Mouse (Mus musculus): ENCODE data around the gene Itpr1. TPM values are rescaled to one million over a fixed set of nuclear protein-coding genes. Genes with fewer than 3 reads are reported as not detected.

Itpr1 gene
- polyA plus RNA-seq, 1 experiment, result 42.5 TPM

- no peak overlapping the region for H3K9ac ChIP-seq (ENCODE audit: low read depth, poor library complexity, severe bottlenecking)
- H3K27ac ChIP-seq (ENCODE audit: insufficient read depth, low read length), result no peak overlapping the region
- no peaks in the 10 kb centered on the region for H3K9me3 ChIP-seq (replicated peaks; ENCODE audit: control insufficient read depth, insufficient read depth, low read length, poor library complexity, severe bottlenecking)
- H3K4me3 ChIP-seq (ENCODE audit: low read depth, low read length), result no peak overlapping the region
- H3K27me3 ChIP-seq (ENCODE audit: control insufficient read depth, insufficient read depth, low read length, poor library complexity, severe bottlenecking), result no peaks in the 10 kb centered on the region
- H3K36me3 ChIP-seq (ENCODE audit: control insufficient read depth, insufficient read depth, low read length, poor library complexity, severe bottlenecking), result peaks cover 21% of the 10 kb centered on the region; the same call in 1 of the 2 replicates
- TF ChIP-seq POLR2A (IDR thresholded peaks at IDR 0.05; ENCODE audit: insufficient read depth, low read length) (no peak), CTCF (IDR thresholded peaks at IDR 0.05; ENCODE audit: low read depth, low read length) (no peak), EP300 (IDR thresholded peaks at IDR 0.05; ENCODE audit: insufficient read depth, low read depth, low read length) (no peak)
- no peaks in the 10 kb centered on the region for H3K4me1 ChIP-seq (ENCODE audit: control insufficient read depth, insufficient read depth, low read length)
These were observed 25.1 kb downstream of the Itpr1 start for GRCm38 (mm10) chr6:108238011-108238410.

GRCm38 (mm10) chr6:108239056-108239455 is 26.2 kb downstream of the Itpr1 start:
- H3K36me3 ChIP-seq (ENCODE audit: control insufficient read depth, insufficient read depth, low read length, poor library complexity, severe bottlenecking), result peaks cover 21% of the 10 kb centered on the region; the same call in 1 of the 2 replicates
- H3K4me3 ChIP-seq (ENCODE audit: low read depth, low read length), result no peak overlapping the region
- H3K4me1 ChIP-seq (ENCODE audit: control insufficient read depth, insufficient read depth, low read length), result no peaks in the 10 kb centered on the region
- no peaks in the 10 kb centered on the region for H3K9me3 ChIP-seq (replicated peaks; ENCODE audit: control insufficient read depth, insufficient read depth, low read length, poor library complexity, severe bottlenecking)
- TF ChIP-seq CTCF (IDR thresholded peaks at IDR 0.05; ENCODE audit: low read depth, low read length) (no peak), EP300 (IDR thresholded peaks at IDR 0.05; ENCODE audit: insufficient read depth, low read depth, low read length) (no peak), POLR2A (IDR thresholded peaks at IDR 0.05; ENCODE audit: insufficient read depth, low read length) (no peak)
- H3K9ac ChIP-seq (ENCODE audit: low read depth, poor library complexity, severe bottlenecking), result no peak overlapping the region
- no peak overlapping the region for H3K27ac ChIP-seq (ENCODE audit: insufficient read depth, low read length)
- no peaks in the 10 kb centered on the region for H3K27me3 ChIP-seq (ENCODE audit: control insufficient read depth, insufficient read depth, low read length, poor library complexity, severe bottlenecking)

- no peaks in the 10 kb centered on the region for H3K27me3 ChIP-seq (ENCODE audit: control insufficient read depth, insufficient read depth, low read length, poor library complexity, severe bottlenecking)
- H3K9me3 ChIP-seq (replicated peaks; ENCODE audit: control insufficient read depth, insufficient read depth, low read length, poor library complexity, severe bottlenecking), result no peaks in the 10 kb centered on the region
- no peak overlapping the region for H3K9ac ChIP-seq (ENCODE audit: low read depth, poor library complexity, severe bottlenecking)
- peaks cover 22% of the 10 kb centered on the region for H3K36me3 ChIP-seq (ENCODE audit: control insufficient read depth, insufficient read depth, low read length, poor library complexity, severe bottlenecking)
- H3K27ac ChIP-seq (ENCODE audit: insufficient read depth, low read length), result no peak overlapping the region
- no peaks in the 10 kb centered on the region for H3K4me1 ChIP-seq (ENCODE audit: control insufficient read depth, insufficient read depth, low read length)
- H3K4me3 ChIP-seq (ENCODE audit: low read depth, low read length), result no peak overlapping the region
- TF ChIP-seq POLR2A (IDR thresholded peaks at IDR 0.05; ENCODE audit: insufficient read depth, low read length) (no peak), EP300 (IDR thresholded peaks at IDR 0.05; ENCODE audit: insufficient read depth, low read depth, low read length) (no peak), CTCF (IDR thresholded peaks at IDR 0.05; ENCODE audit: low read depth, low read length) (no peak)
These were observed 27.1 kb downstream of the Itpr1 start for GRCm38 (mm10) chr6:108240004-108240403.

- Histone ChIP-seq H3K36me3 (ENCODE audit: control insufficient read depth, insufficient read depth, low read length, poor library complexity, severe bottlenecking) (peaks cover 22% of the 10 kb centered on the region), H3K4me3 (ENCODE audit: low read depth, low read length) (no peak overlapping the region), H3K9me3 (replicated peaks; ENCODE audit: control insufficient read depth, insufficient read depth, low read length, poor library complexity, severe bottlenecking) (no peaks in the 10 kb centered on the region), H3K4me1 (ENCODE audit: control insufficient read depth, insufficient read depth, low read length) (no peaks in the 10 kb centered on the region), H3K27ac (ENCODE audit: insufficient read depth, low read length) (no peak overlapping the region), H3K27me3 (ENCODE audit: control insufficient read depth, insufficient read depth, low read length, poor library complexity, severe bottlenecking) (no peaks in the 10 kb centered on the region), H3K9ac (ENCODE audit: low read depth, poor library complexity, severe bottlenecking) (no peak overlapping the region)
- TF ChIP-seq POLR2A (IDR thresholded peaks at IDR 0.05; ENCODE audit: insufficient read depth, low read length), result no peak
- TF ChIP-seq EP300 (IDR thresholded peaks at IDR 0.05; ENCODE audit: insufficient read depth, low read depth, low read length), result no peak
- TF ChIP-seq CTCF (IDR thresholded peaks at IDR 0.05; ENCODE audit: low read depth, low read length), result no peak
These were observed 27.9 kb downstream of the Itpr1 start for GRCm38 (mm10) chr6:108240754-108241153.

GRCm38 (mm10) chr6:108244571-108244970 is 31.7 kb downstream of the Itpr1 start:
- Histone ChIP-seq H3K36me3 (ENCODE audit: control insufficient read depth, insufficient read depth, low read length, poor library complexity, severe bottlenecking) (peaks cover 15% of the 10 kb centered on the region), H3K4me1 (ENCODE audit: control insufficient read depth, insufficient read depth, low read length) (peaks cover 5% of the 10 kb centered on the region), H3K9me3 (replicated peaks; ENCODE audit: control insufficient read depth, insufficient read depth, low read length, poor library complexity, severe bottlenecking) (no peaks in the 10 kb centered on the region), H3K27me3 (ENCODE audit: control insufficient read depth, insufficient read depth, low read length, poor library complexity, severe bottlenecking) (no peaks in the 10 kb centered on the region), H3K27ac (ENCODE audit: insufficient read depth, low read length) (no peak overlapping the region), H3K4me3 (ENCODE audit: low read depth, low read length) (no peak overlapping the region), H3K9ac (ENCODE audit: low read depth, poor library complexity, severe bottlenecking) (no peak overlapping the region)
- TF ChIP-seq EP300 (IDR thresholded peaks at IDR 0.05; ENCODE audit: insufficient read depth, low read depth, low read length), result no peak
- TF ChIP-seq POLR2A (IDR thresholded peaks at IDR 0.05; ENCODE audit: insufficient read depth, low read length), result no peak
- TF ChIP-seq CTCF (IDR thresholded peaks at IDR 0.05; ENCODE audit: low read depth, low read length), result no peak

- Histone ChIP-seq H3K9me3 (replicated peaks; ENCODE audit: control insufficient read depth, insufficient read depth, low read length, poor library complexity, severe bottlenecking) (no peaks in the 10 kb centered on the region), H3K9ac (ENCODE audit: low read depth, poor library complexity, severe bottlenecking) (no peak overlapping the region), H3K36me3 (ENCODE audit: control insufficient read depth, insufficient read depth, low read length, poor library complexity, severe bottlenecking) (peaks cover 8% of the 10 kb centered on the region), H3K4me1 (ENCODE audit: control insufficient read depth, insufficient read depth, low read length) (peaks cover 5% of the 10 kb centered on the region), H3K27me3 (ENCODE audit: control insufficient read depth, insufficient read depth, low read length, poor library complexity, severe bottlenecking) (no peaks in the 10 kb centered on the region), H3K4me3 (ENCODE audit: low read depth, low read length) (no peak overlapping the region), H3K27ac (ENCODE audit: insufficient read depth, low read length) (no peak overlapping the region)
- no peak for TF ChIP-seq CTCF (IDR thresholded peaks at IDR 0.05; ENCODE audit: low read depth, low read length)
- no peak for TF ChIP-seq EP300 (IDR thresholded peaks at IDR 0.05; ENCODE audit: insufficient read depth, low read depth, low read length)
- no peak for TF ChIP-seq POLR2A (IDR thresholded peaks at IDR 0.05; ENCODE audit: insufficient read depth, low read length)
These were observed 33.6 kb downstream of the Itpr1 start for GRCm38 (mm10) chr6:108246369-108247085.

Data from ES-Bruce4 (cell line).